8 mouse cellular contexts compared by ENCODE assay signal in genomic region chr11:116586801-116587631, GRCm38 (mm10). TPM values are rescaled to one million over a fixed set of nuclear protein-coding genes. Genes with fewer than 3 reads are reported as not detected.
DNase-seq lines count a peak whose midpoint lies in the region; ATAC-seq and TF ChIP-seq lines count a peak whose summit lies in the region.

No protein-coding gene starts in this region.

- peak; percentile 85 for DNase-seq in ES-CJ7 (ENCODE audit: low read depth, low spot score)
- peak; percentile 59 for DNase-seq in c-Kit-positive CD71-positive TER-119-negative erythroid progenitor cells, embryonic 14.5 days (ENCODE audit: low read depth)
- peak; percentile 32 for DNase-seq in heart, postnatal 25 days (ENCODE audit: low spot score)
- DNase-seq in kidney, postnatal 4 days = peak; percentile 83 to 84
- DNase-seq in liver, postnatal 0 days = peak; percentile 83
- DNase-seq in thymus, postnatal 0 days (ENCODE audit: low spot score) = peak; percentile 77

- TF ChIP-seq CTCF in liver, postnatal 0 days (IDR thresholded peaks at IDR 0.05; ENCODE audit: low read depth) = peak; percentile 98

- H3K4me2 ChIP-seq in forebrain, embryonic 12.5 days = peak overlapping the region; percentile 33; the same call in 1 of the 2 replicates
- no peak overlapping the region for H3K4me2 ChIP-seq in liver, postnatal 0 days (ENCODE audit: low read depth, low read length)
- 0 out of 2 replicates have a peak overlapping the region, but pooled peaks have one; percentile 5 for H3K4me2 ChIP-seq in neural tube, embryonic 14.5 days (ENCODE audit: low read depth, low read length)

- ATAC-seq in forebrain, embryonic 12.5 days (ENCODE audit: low FRiP score) = peak; percentile 72
- ATAC-seq in liver, postnatal 0 days = peak; percentile 79
- ATAC-seq in neural tube, embryonic 14.5 days (ENCODE audit: low read depth) = 0 out of 2 replicates have a peak, but pooled peaks have one; percentile 50

- no peaks in the 10 kb centered on the region for H3K36me3 ChIP-seq in forebrain, embryonic 12.5 days (replicated peaks)
- no peaks in the 10 kb centered on the region for H3K36me3 ChIP-seq in liver, postnatal 0 days (replicated peaks; ENCODE audit: insufficient read depth, low read length)
- H3K36me3 ChIP-seq in neural tube, embryonic 14.5 days (ENCODE audit: control insufficient read depth, insufficient read depth, low read length) = no peaks in the 10 kb centered on the region

- peaks cover 15% of the 10 kb centered on the region for H3K27me3 ChIP-seq in forebrain, embryonic 12.5 days
- no peaks in the 10 kb centered on the region for H3K27me3 ChIP-seq in liver, postnatal 0 days (ENCODE audit: insufficient read depth, low read length)
- no peaks in the 10 kb centered on the region for H3K27me3 ChIP-seq in neural tube, embryonic 14.5 days (ENCODE audit: control insufficient read depth, insufficient read depth, low read length)

- WGBS in forebrain, embryonic 12.5 days = 23% methylated on average over 23 of the region's 23 CpGs
- WGBS in liver, postnatal 0 days (ENCODE audit: insufficient replicate concordance) = 28% methylated on average over 23 of the region's 23 CpGs
- WGBS in neural tube, embryonic 14.5 days = 20% methylated on average over 23 of the region's 23 CpGs

- peaks cover 7% of the 10 kb centered on the region for H3K4me1 ChIP-seq in forebrain, embryonic 12.5 days
- peaks cover 7% of the 10 kb centered on the region for H3K4me1 ChIP-seq in liver, postnatal 0 days (ENCODE audit: insufficient read depth)
- H3K4me1 ChIP-seq in neural tube, embryonic 14.5 days (ENCODE audit: control insufficient read depth, insufficient read depth, low read length) = 0 out of 2 replicates have a peak, but pooled peaks cover 10% of the 10 kb centered on the region

- intact Hi-C loops in heart, postnatal 25 days (cut with DNase I) = loop anchor here (1.0 kb wide), 1 partner anchor 42 kb away; no protein-coding TSS in a partner anchor

- no peaks in the 10 kb centered on the region for H3K9me3 ChIP-seq in forebrain, embryonic 12.5 days
- H3K9me3 ChIP-seq in liver, postnatal 0 days (ENCODE audit: low read length) = no peaks in the 10 kb centered on the region
- no peaks in the 10 kb centered on the region for H3K9me3 ChIP-seq in neural tube, embryonic 14.5 days (ENCODE audit: control insufficient read depth, low read length)

- H3K27ac ChIP-seq in forebrain, embryonic 12.5 days = no peak overlapping the region
- no peak overlapping the region for H3K27ac ChIP-seq in liver, postnatal 0 days (ENCODE audit: low read depth)
- H3K27ac ChIP-seq in neural tube, embryonic 14.5 days (ENCODE audit: low read depth, low read length) = 0 out of 2 replicates have a peak overlapping the region, but pooled peaks have one; percentile 16

- no peak for TF ChIP-seq EP300 in liver, postnatal 0 days (IDR thresholded peaks at IDR 0.05; ENCODE audit: low read depth)

- no peak overlapping the region for H3K9ac ChIP-seq in forebrain, embryonic 12.5 days
- no peak overlapping the region for H3K9ac ChIP-seq in liver, postnatal 0 days (replicated peaks)
- H3K9ac ChIP-seq in neural tube, embryonic 14.5 days (replicated peaks; ENCODE audit: low read depth, low read length) = no peak overlapping the region

- no peak overlapping the region for H3K4me3 ChIP-seq in forebrain, embryonic 12.5 days (replicated peaks)
- no peak overlapping the region for H3K4me3 ChIP-seq in liver, postnatal 0 days (ENCODE audit: low read depth, low read length)
- H3K4me3 ChIP-seq in neural tube, embryonic 14.5 days (ENCODE audit: low read depth, low read length) = no peak overlapping the region

RNA-seq across cellular contexts. Expression of gene Aanat, which starts 0.8 kb away (rescaled TPM):
- 0.24 TPM in 1 of 2 replicates, not detected in the other for polyA plus RNA-seq in forebrain, embryonic 12.5 days (2016; fragmentation: Nextera tagmentation; extraction: Ambion mirVana)
- total RNA-seq in heart, postnatal 25 days (2021) = not detected
- not detected in 2 replicates for polyA plus RNA-seq in liver, postnatal 0 days (2015; fragmentation: Nextera tagmentation; extraction: Ambion mirVana)
- 0.26 and 0.40 TPM in 2 replicates for polyA plus RNA-seq in neural tube, embryonic 14.5 days (2014; fragmentation: Nextera tagmentation; extraction: Ambion mirVana)
- not detected in 2 replicates for polyA plus RNA-seq in thymus, postnatal 0 days (2015; fragmentation: Nextera tagmentation; extraction: Ambion mirVana)

RNA-seq across cellular contexts. Expression of gene Ube2o, which starts 5.8 kb away (rescaled TPM):
- polyA plus RNA-seq in forebrain, embryonic 12.5 days (2016; fragmentation: Nextera tagmentation; extraction: Ambion mirVana) = 12.5 and 17.3 TPM in 2 replicates
- 10 to 100 TPM; 31.4 to 37.1 TPM for total RNA-seq in heart, postnatal 25 days (2021)
- polyA plus RNA-seq in liver, postnatal 0 days (2015; fragmentation: Nextera tagmentation; extraction: Ambion mirVana) = 15.2 and 16.3 TPM in 2 replicates
- polyA plus RNA-seq in neural tube, embryonic 14.5 days (2014; fragmentation: Nextera tagmentation; extraction: Ambion mirVana) = 26.2 and 30.2 TPM in 2 replicates
- 6.4 and 6.8 TPM in 2 replicates for polyA plus RNA-seq in thymus, postnatal 0 days (2015; fragmentation: Nextera tagmentation; extraction: Ambion mirVana)

RNA-seq across cellular contexts. Expression of gene Rhbdf2, which starts 39.8 kb away (rescaled TPM):
- 1.4 and 1.9 TPM in 2 replicates for polyA plus RNA-seq in forebrain, embryonic 12.5 days (2016; fragmentation: Nextera tagmentation; extraction: Ambion mirVana)
- 10 to 100 TPM; 10.6 to 12.8 TPM for total RNA-seq in heart, postnatal 25 days (2021)
- polyA plus RNA-seq in liver, postnatal 0 days (2015; fragmentation: Nextera tagmentation; extraction: Ambion mirVana) = 4.9 and 6.2 TPM in 2 replicates
- polyA plus RNA-seq in neural tube, embryonic 14.5 days (2014; fragmentation: Nextera tagmentation; extraction: Ambion mirVana) = 0.52 and 1.1 TPM in 2 replicates
- polyA plus RNA-seq in thymus, postnatal 0 days (2015; fragmentation: Nextera tagmentation; extraction: Ambion mirVana) = 8.8 and 11.2 TPM in 2 replicates

RNA-seq across cellular contexts. Expression of gene Sphk1, which starts 56.3 kb away (rescaled TPM):
- polyA plus RNA-seq in forebrain, embryonic 12.5 days (2016; fragmentation: Nextera tagmentation; extraction: Ambion mirVana) = 2.0 and 3.3 TPM in 2 replicates
- total RNA-seq in heart, postnatal 25 days (2021) = 1 to 10 TPM; 1.4 to 1.9 TPM
- polyA plus RNA-seq in liver, postnatal 0 days (2015; fragmentation: Nextera tagmentation; extraction: Ambion mirVana) = 15.5 and 17.4 TPM in 2 replicates
- 0.54 and 3.6 TPM in 2 replicates for polyA plus RNA-seq in neural tube, embryonic 14.5 days (2014; fragmentation: Nextera tagmentation; extraction: Ambion mirVana)
- polyA plus RNA-seq in thymus, postnatal 0 days (2015; fragmentation: Nextera tagmentation; extraction: Ambion mirVana) = 13.7 and 14.8 TPM in 2 replicates

Comparison
In these comparisons a context has a peak if more than half of its experiments do, and no peak if none do; other contexts are left out.
1. DNase-seq: peak in every context shown above with its lines; median percentile 85 in ES-CJ7; 84 in kidney, postnatal 4 days; 83 in liver, postnatal 0 days; 77 in thymus, postnatal 0 days; 59 in c-Kit-positive CD71-positive TER-119-negative erythroid progenitor cells, embryonic 14.5 days; 32 in heart, postnatal 25 days.